Mouse (Mus musculus) small intestine, adult 2 months (tissue): ENCODE results near the gene Jun. TPM values are rescaled to one million over a fixed set of nuclear protein-coding genes. Genes with fewer than 3 reads are reported as not detected.

Source experiments
- H3K27ac ChIP-seq: fragments of 200-500 bp; 2 replicates; pipeline ENCODE4 v1.5.1; 2012; ENCODE audit warnings: low read depth, low read length, control low read depth, inconsistent platforms; ENCODE audit not compliant: insufficient read depth
- H3K27me3 ChIP-seq: fragments of 200-500 bp; 2 replicates; pipeline ENCODE4 v1.6.1; 2012; ENCODE audit warnings: mild to moderate bottlenecking, moderate library complexity, low read length, inconsistent platforms; ENCODE audit not compliant: control insufficient read depth, insufficient read depth
- H3K36me3 ChIP-seq: fragments of 200-500 bp; 2 replicates; pipeline ENCODE4 v1.6.1; 2012; ENCODE audit warnings: mild to moderate bottlenecking, low read length, control low read depth, inconsistent platforms; ENCODE audit not compliant: control insufficient read depth, insufficient read depth
- H3K4me1 ChIP-seq: fragments of 200-500 bp; 2 replicates; pipeline ENCODE4 v1.6.1; 2012; ENCODE audit warnings: low read length, inconsistent platforms, mixed read lengths; ENCODE audit not compliant: control insufficient read depth, insufficient read depth, insufficient read length
- H3K4me3 ChIP-seq: fragments of 200-500 bp; 2 replicates; pipeline ENCODE4 v1.5.1; 2012; ENCODE audit warnings: low read depth, mild to moderate bottlenecking, control low read depth, inconsistent platforms, low read length, moderate library complexity
- CTCF ChIP-seq: fragments of 200-500 bp; IDR thresholded peaks from 2 replicates; pipeline ENCODE4 v1.5.1; 2012; ENCODE audit warnings: low read depth, mild to moderate bottlenecking, control low read depth, inconsistent platforms, low read length, moderate library complexity, mixed read lengths; ENCODE audit not compliant: insufficient replicate concordance, insufficient read length; ENCODE audit errors: extremely low read depth
- POLR2A ChIP-seq: fragments of 200-500 bp; IDR thresholded peaks from 2 replicates; pipeline ENCODE4 v1.6.1; 2012; ENCODE audit warnings: low read depth, mild to moderate bottlenecking, control low read depth, inconsistent platforms, low read length, moderate library complexity
- WGBS: fragments of 180-500 bp; shearing (Covaris S2); methylation state at CpG from one replicate; pipeline ENCODE4 v1.1.7; 2018; 5-methylcytosine and 5-hydroxymethylcytosine counted together
- polyA plus RNA-seq: library from polyadenylated mRNA; depleted of rRNA; stranded (reverse); fragments of >200 nt; gene quantifications from 2 replicates; pipeline ENCODE4 v1.2.3, GENCODE M21; 2012; rRNA removed

Gene Jun
- polyA plus RNA-seq, 1 experiment, result 143 TPM

DNA sequence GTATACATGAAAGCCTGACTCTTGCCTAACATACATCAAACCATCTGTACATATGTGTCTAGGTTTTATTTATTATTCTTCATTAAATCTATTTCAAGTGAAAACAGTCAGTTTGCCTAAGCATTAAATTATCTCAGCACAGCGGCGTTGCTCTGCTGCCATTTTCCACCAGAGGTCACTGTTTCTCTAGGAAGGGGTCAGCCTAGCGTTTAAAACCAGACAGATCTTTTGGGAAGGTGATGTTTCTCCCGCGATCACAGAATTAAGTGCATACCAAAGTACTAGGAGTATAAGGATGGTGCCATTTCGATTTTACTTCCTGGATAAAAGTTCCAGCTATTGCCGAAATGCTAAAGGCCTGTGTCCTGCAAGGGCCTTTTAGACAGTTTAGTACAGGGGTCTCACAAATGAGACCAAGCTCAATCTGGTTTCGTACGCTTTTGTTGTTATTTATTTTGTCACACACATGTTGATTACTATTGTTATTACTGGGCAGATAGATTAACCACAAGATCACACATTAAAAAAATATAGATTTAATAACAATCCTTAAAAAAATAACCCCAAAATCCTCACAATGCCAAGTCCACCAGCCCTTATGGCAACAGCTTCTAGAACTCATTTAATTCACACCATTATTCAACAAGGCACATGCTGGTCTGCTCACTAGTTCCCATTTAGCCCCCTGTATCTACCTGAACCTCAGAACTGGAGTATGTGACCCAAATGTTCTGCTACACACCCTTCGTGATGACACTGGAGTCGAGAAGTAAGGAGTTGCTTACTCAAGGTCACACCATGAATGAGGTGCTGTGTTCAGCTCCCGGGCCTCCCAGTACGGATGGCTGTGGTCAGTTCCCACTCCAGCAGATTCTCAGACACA is 43.6 kb downstream of the Jun start:
- Histone ChIP-seq H3K36me3 (no peaks in the 10 kb centered on the region), H3K4me1 (no peaks in the 10 kb centered on the region), H3K27me3 (no peaks in the 10 kb centered on the region), H3K4me3 (no peak overlapping the region), H3K27ac (no peak overlapping the region)
- WGBS, result 43% methylated on average over 13 of the region's 13 CpGs
- peak; percentile 83; the same call in 1 of the 2 replicates for TF ChIP-seq CTCF
- TF ChIP-seq POLR2A, result no peak

DNA sequence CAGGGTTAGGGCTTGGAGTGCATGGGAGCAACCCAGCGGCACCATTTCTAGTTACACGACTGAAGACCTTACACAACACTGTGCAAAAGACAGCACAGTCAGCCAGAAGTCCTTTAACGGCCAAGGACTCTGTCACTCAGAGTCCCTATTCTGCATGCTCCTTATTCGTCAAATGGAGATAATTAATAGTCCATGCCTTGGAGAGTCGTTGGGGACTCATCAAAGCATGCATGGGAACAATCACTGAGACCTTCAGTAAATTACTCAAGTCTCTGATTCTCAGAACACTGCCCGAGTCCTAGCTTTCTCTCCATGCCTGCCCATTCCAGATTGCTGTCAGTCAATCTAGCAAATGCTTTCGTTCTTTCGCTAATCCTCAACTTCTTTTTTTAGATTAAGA is 44.3 kb downstream of the Jun start:
- no peak overlapping the region for H3K4me3 ChIP-seq
- no peaks in the 10 kb centered on the region for H3K4me1 ChIP-seq
- TF ChIP-seq POLR2A, result no peak
- no peak for TF ChIP-seq CTCF
- H3K27me3 ChIP-seq, result no peaks in the 10 kb centered on the region
- no peaks in the 10 kb centered on the region for H3K36me3 ChIP-seq
- 82% methylated on average over 8 of the region's 8 CpGs for WGBS
- no peak overlapping the region for H3K27ac ChIP-seq

DNA sequence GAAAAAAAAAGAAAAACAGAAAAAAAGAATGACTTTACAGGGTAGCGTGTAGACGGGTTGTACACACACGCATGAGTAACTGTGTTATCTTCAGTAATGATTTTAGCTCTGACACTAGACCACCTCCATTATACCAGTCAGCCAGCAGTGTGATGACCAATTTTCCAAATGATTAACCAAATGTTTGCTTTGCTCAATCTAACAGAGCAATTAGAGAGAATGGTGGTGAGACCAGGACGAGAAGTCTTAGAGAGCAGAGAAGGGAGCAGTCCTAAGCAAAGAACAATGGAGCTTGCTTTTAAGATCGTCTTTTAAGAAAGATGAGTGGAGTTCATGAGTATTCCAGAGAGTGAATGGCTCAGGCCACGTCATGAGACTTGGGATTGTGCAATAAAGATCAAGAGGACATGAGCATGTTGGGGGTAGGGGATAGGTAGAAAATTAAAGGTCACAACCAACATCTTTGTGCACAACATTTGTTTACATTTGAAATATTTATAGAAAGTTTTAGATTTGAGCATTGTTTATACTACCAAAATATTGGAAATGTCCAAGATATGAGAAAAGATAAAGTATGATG is 46.7 kb downstream of the Jun start:
- no peaks in the 10 kb centered on the region for H3K27me3 ChIP-seq
- no peak overlapping the region for H3K27ac ChIP-seq
- no peak for TF ChIP-seq CTCF
- TF ChIP-seq POLR2A, result no peak
- no peaks in the 10 kb centered on the region for H3K4me1 ChIP-seq
- H3K36me3 ChIP-seq, result no peaks in the 10 kb centered on the region
- 57% methylated on average over 6 of the region's 6 CpGs for WGBS
- H3K4me3 ChIP-seq, result no peak overlapping the region

DNA sequence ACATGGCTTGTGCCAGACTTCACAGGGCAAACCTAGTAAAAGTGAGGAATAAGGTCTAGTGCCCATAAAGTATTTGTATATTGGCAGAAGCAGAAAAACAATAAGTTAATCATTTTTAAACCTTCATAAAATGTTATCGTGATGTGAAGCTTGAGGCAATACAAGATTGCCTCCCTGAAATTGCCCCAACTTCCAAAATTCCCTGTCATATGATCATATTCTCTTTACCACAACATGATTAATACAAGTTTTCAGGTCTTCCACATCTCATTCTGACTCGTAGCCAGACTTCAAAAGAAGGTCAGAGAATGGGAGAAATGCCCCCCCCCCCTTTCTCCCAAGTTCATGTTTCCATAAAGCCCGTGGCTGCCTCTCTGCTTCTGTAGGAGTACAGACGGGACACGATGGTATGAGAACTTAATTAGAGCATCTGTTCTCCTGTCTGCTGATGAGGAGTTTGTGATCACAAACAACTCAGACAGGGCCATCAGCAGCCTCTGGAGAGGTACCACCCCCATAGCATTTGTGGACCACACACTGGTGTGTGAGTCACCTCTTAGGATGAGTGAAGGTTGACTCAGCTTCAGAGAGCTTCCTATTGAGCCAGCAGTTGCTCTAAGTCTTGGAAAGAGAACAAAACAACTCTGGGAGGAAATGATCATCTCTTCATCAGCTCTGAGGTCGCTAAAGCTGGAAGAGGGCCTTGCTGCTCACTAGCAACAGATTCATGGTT is 50.8 kb downstream of the Jun start:
- H3K4me3 ChIP-seq, result no peak overlapping the region
- H3K36me3 ChIP-seq, result no peaks in the 10 kb centered on the region
- H3K27me3 ChIP-seq, result no peaks in the 10 kb centered on the region
- no peak for TF ChIP-seq CTCF
- H3K27ac ChIP-seq, result no peak overlapping the region
- WGBS, result 59% methylated on average over 6 of the region's 6 CpGs
- H3K4me1 ChIP-seq, result no peaks in the 10 kb centered on the region

DNA sequence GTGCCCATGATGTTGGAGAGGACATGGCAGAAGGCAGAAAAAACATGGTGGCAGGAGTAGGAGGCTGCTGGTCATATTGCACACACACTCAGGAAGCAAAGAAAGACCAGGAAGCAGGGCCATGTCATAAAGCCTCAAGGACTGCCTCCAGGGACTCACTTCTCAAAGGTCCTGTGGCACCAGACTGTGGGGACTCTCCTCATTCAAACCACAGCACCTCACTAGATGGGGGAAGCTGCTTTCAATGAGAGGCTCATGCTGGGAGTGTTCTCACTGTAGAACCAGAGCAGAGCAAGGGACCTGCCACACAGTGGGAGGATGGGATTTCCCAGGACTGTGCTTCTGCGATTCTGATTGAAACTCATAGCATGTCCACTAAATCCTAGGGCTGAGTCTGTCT is 51.9 kb downstream of the Jun start:
- WGBS, result 91% methylated on average over 1 of the region's 1 CpGs

DNA sequence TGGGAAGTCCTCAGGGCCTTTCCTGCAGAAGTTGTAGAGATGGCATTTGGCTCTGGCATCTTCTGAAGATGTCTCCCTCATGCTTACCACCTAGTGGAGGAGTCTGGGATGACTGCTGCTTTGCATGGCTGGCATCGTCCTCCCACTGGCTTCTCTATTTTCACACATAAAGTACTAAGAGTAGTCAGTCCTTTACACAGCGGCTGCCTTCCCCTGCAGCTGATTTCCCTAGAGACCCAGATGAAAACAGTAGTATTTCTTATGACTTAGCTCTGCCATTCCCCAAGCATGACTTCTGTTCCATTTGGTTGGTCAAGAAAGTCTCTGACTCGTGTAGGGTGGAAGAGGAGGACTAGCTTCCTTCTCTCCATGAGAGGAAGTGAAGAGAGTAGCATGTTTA is 52.8 kb downstream of the Jun start:
- Histone ChIP-seq H3K27me3 (no peaks in the 10 kb centered on the region), H3K4me3 (no peak overlapping the region), H3K27ac (no peak overlapping the region), H3K36me3 (no peaks in the 10 kb centered on the region), H3K4me1 (no peaks in the 10 kb centered on the region; the same call in none of the 2 replicates)
- 68% methylated on average over 3 of the region's 3 CpGs for WGBS
- peak; percentile 10; the same call in 1 of the 2 replicates for TF ChIP-seq CTCF
- no peak for TF ChIP-seq POLR2A

More for the DNA sequence above, 51.9 kb downstream of the Jun start:
- no peaks in the 10 kb centered on the region; the same call in none of the 2 replicates for H3K4me1 ChIP-seq
- no peak overlapping the region for H3K4me3 ChIP-seq
- H3K27ac ChIP-seq, result no peak overlapping the region
- no peaks in the 10 kb centered on the region for H3K36me3 ChIP-seq
- no peaks in the 10 kb centered on the region for H3K27me3 ChIP-seq
- TF ChIP-seq CTCF (no peak), POLR2A (no peak)

Other genes starting within 250 kb of the Jun start
- gene Eqtn, start 123.4 kb downstream of the Jun start, polyA plus RNA-seq, result not detected in 2 replicates
- gene Mysm1, start 73.1 kb downstream of the Jun start, polyA plus RNA-seq, result 0.99 and 1.3 TPM in 2 replicates